Mouse (Mus musculus) erythroblast, embryonic 14.5 days (primary cell): ENCODE measurements around the gene Gm11077.

Source experiments
- GATA1 ChIP-seq: IDR thresholded peaks from 2 replicates; pipeline ENCODE4 v1.6.1; 2012; ENCODE audit warnings: low read length, inconsistent platforms, mixed read lengths
- TAL1 ChIP-seq: IDR thresholded peaks from 3 replicates; pipeline ENCODE4 v1.6.1; 2012; ENCODE audit warnings: low read length, inconsistent platforms, mixed read lengths

- TF ChIP-seq GATA1 (no peak), TAL1 (no peak)
These were observed 16.3 kb upstream of the Gm11077 start for GRCm38 (mm10) chr6:140712754-140713153.
